Mouse (Mus musculus) myocyte (in vitro differentiated cells): ENCODE data around the gene Mapk10.

Experiments
- MAX ChIP-seq: IDR thresholded peaks from one replicate; pipeline ENCODE4 v1.6.1; 2011; ENCODE audit warnings: low read depth, mild to moderate bottlenecking, control low read depth
- POLR2A ChIP-seq: IDR thresholded peaks from one replicate; pipeline ENCODE4 v1.6.1; 2011; ENCODE audit warnings: low read depth, mild to moderate bottlenecking, control low read depth, moderate library complexity; ENCODE audit not compliant: insufficient read length
- TCF12 ChIP-seq: IDR thresholded peaks from one replicate; pipeline ENCODE4 v1.6.1; 2011; ENCODE audit warnings: mild to moderate bottlenecking, control low read depth; ENCODE audit not compliant: poor library complexity, insufficient read depth, severe bottlenecking

DNA sequence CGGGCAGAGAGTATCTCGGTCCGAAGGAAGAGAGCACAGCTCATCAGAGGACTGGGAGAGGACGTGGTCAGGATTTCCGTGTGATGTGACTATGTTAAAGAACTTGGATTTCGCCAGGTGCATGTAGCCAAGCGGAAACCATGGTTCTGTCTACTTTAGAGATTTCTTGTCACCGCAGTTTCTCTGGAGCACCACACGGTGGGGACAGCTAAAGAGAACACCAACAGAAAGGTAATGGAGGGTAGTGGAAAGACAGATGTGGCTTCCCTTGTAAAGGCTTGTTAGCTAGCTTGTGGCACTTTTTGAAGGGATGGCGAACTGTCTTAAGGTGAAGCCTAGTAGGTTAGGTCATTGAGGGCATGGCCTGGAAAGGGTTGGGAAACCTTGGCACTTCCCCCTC is 29.5 kb downstream of the Mapk10 start:
- TF ChIP-seq POLR2A (no peak), TCF12 (no peak), MAX (no peak)
